Mouse (Mus musculus) ES-Bruce4 (cell line): Measurements from ENCODE around the gene Arpc1b.

Experiments used
- CTCF ChIP-seq: IDR thresholded peaks from one replicate; pipeline ENCODE4 v1.8.1; 2011; ENCODE audit warnings: low read depth, low read length
- POLR2A ChIP-seq: IDR thresholded peaks from one replicate; pipeline ENCODE4 v1.8.1; 2011; ENCODE audit warnings: low read length; ENCODE audit not compliant: insufficient read depth

DNA sequence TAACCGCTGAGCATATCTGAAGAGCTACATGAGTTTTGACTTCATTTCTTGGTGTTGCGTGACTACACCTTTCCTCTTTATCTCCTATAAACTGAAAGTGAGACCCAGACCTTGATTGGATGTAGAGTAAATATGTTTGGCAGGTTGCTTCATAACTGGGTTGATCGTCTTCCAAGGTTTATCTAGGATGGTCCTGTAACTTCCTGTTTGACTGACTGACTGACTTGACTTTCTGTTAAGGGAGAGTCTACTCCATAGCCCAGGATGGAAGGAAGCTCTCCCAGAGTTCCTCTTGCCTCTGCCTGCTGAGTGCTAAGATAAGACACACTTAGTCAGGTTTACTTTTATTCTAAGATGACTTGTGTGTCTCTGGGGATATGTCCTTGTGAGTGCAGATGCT is 24.1 kb upstream of the Arpc1b start:
- no peak for TF ChIP-seq POLR2A
- no peak for TF ChIP-seq CTCF
